Mouse (Mus musculus): Measurements from ENCODE around the gene Cdkn1a.

The Cdkn1a gene

DNA sequence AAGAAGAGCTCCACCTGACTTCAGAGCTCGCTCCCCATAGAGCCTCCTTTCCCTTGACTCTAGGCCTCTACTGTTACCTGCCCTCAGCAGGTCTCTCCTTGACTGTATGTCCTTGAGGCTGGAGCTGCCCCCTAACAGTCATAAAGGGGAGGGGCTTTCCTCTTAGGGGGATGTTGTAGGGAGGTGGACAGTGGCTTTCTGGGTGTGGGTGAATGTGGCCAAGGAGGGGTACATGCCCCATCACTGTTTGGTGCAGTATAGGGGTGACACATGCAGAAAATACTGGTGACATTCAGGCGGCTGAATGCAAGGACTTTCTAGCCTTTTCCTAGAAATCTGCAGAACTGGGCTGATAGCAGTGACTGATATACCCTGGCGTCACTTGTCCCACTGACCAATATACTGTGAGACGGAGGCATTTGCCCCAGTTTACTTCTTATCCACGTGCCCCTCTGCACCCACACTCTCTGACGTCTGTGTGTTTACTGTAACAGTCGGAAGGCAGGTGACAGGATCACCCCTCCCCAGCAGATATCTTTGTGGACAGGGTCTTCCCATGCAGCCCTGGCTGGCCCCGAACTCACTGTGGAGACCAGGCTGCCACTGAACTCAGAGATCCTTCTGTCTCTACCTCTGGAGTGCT, 26.4 kb downstream of the Cdkn1a start:
- DNase-seq (ENCODE audit: low spot score in 2 of 2): no peak

DNA sequence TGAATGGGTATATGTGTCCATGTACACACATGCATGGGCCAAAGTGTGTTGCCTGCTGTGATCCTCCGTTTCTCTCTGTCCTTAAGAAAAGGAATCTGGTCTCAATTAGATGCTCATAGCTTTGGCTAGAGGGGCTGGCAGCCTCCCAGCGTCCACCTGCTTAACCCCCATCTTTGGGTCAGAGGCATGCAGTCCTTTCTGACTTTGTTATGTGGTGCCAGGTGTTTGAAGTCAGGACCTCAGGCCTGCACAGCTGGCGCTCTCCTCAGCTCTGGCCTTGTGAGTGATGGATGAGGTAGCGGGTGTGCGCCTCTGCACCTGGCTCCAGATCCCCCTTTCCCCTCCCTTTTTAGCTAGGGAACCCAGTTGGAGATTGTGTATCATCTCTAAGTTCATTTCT, 27.3 kb downstream of the Cdkn1a start:
- no peak for DNase-seq (ENCODE audit: low spot score in 2 of 2)

DNA sequence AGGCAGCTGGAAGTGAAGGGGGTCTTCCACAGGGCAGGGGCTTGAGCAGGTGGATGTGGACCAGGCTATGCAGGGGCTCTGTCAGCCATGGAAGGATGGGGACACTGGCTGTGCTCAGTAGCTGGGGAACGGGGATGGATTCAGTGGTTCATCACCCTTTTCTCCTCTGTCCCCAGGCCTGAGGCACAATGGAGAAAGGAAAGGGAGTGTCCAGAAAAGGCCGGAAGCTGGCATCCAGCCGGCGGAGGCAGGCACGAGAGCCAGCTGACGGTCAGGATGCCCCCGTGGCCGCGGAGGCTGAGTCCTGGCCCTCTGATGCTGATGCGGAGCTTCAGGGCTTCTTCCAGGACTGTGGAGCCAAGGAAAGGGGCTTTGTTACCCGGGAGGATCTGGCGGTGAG, 29.9 kb downstream of the Cdkn1a start:
- DNase-seq (ENCODE audit: low spot score in 2 of 2): no peak

DNA sequence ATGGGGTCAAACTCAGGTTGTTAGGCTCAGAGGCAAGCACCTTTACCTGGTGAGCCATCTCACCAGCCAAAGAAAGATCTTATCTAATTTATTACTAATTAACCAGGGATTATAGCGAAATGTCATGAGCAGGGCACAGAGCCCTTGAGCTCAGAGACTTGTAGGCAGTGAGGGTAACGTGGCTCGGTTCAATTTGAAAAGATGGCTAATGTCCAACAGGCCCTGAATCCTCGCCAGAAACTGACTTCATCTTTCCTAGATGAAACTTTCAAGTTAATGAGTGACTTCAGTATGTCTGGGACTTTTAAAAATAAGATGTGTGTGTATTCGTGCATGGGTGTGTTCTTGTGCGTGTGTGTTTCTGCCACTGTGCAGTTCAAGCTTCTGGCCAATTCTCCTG, 32.0 kb downstream of the Cdkn1a start:
- no peak for DNase-seq (ENCODE audit: low spot score in 2 of 2)

DNA sequence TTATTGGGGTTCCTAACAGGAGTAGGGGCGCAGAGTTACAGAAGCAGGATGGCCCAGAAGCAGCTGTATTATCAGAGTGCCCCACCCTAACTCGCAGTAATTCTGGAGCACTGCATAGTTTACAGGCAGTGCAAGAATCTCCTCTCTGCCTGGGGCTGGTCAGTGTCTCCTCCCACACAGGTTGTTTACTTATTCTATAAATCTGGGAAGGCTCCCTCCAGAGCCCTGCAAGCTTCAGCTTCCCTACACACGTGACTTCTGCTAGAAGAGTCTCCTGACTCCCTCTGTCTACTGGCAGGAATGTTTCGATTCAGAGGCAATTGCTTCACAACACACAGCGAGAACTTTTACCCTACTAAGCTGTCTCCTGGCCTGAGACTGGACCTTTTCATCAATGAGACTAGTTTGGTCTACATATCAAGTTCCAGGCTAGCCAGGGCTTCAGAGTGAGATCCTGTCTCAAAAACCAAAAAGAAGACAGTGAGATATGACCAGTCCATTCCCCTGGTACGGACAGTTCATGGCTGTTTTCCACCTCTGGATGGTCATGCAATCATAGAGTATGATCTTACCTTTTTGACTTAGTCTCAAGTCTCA, 32.9 kb downstream of the Cdkn1a start:
- DNase-seq (ENCODE audit: low spot score in 2 of 2): no peak

DNA sequence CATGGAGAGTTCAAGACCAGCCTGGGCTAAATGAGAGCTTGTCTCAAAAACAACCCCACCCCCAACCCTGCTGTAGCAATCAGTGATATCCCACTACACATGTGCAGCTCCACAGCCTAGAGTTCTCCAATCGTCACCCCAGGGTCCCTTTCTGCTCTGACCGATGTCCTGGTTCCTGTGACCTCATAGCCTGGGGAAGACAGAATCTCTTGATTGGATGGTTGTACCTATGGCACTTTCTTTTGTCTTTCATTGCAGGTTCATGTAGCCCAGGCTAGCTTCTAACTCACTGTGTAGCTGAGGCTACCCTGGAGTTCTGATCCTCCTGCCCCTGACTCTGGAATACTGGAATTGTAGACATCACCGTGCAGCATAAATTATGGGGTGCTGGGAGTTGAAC, 35.8 kb downstream of the Cdkn1a start:
- DNase-seq (ENCODE audit: low spot score in 2 of 2): no peak

DNA sequence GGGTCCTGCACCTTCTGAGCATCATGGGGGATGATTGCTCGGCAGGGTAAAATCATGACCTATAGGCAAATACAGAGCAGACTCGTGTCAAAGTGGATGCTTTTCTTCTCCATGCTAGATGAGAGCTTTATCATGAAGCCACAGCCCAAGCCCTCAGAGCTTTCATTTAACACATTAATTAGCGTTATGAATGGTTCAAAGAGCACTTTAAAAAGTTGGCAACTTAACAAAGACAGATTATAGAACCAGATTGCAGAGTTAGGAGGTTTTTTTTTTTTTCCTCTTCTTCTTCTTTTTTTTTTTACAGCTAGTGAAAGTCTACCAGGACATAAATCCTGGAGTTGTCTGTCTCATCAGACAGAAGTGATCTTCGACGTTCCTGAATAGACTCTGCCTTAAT, 38.6 kb downstream of the Cdkn1a start:
- DNase-seq (ENCODE audit: low spot score in 2 of 2): no peak

DNA sequence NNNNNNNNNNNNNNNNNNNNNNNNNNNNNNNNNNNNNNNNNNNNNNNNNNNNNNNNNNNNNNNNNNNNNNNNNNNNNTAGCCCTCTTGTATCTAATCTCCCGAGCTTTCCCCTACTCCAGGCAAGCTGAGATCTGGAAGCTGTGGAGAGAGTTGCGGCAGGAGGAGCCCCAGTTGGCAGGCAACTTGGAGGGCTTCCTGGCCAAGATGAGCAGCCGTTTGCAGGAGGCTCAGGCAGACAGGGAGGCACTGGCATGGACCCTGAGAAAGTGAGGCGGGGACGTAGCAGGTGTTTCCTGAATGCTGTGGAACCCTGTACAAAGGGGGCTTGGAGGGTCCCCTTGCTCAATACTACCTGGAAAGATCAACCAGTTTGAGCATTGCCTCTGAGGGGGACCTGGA, 44.3 kb downstream of the Cdkn1a start:
- no peak for DNase-seq (ENCODE audit: low spot score in 2 of 2)

DNA sequence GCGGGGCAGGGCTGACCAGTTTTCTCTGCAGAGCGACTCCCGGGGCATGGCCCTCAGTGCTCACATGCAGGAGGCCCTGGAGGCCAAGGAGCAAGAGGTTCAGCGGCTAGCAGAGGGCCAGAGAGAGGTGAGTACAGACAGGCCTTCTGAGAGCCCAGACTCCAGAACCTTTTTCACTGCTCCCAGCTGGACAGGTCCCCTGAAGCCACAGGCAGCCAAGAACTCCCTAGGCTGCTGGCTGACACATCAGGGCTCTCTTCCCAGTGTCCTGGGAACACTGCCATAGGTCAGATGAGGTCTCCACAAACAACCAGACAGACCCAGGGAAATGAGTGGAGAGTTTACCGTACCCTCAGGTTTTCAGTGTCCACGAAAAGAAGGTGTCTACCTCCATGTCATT, 45.5 kb downstream of the Cdkn1a start:
- peak in 1 of 2 experiments; percentile 48 for DNase-seq (ENCODE audit: low spot score in 2 of 2)

DNA sequence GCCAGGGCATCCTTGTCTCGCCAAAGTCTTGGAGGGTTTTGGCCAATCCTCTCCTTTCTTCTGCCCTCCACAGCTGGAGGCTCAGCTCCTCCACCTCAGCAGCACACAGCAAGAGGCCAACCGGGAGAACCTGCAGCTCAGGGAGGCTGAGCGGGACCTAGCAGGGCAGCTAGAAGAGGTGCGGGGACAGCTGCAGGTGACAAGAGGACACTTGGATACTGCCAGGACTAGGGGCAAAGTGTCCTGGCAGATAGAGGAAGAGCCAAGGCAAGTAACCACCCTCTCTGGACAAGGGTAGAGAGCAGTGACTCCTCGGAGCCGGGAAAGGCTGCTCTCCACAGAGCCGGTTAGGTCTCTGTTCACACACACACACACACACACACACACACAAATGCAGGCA, 47.1 kb downstream of the Cdkn1a start:
- no peak for DNase-seq (ENCODE audit: low spot score in 2 of 2)

DNA sequence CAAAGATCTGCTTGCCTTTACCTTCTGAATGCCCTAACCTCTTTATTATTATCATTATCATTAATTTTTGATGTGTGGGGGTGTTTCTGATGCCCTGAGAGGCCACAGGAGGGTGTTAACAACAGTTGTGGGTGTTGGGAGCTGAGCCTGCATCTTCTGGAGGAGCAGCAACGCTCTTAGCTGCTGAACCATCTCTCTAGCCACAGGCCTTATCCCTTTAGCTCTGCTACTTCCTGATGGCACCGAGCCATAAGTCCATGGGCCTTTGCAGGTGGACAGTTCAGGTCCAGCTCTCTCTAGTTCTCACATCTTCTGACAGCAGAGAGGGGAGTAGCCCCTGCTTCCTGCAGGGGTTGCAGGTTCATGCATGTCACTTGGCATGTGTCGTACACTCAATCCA, 50.8 kb downstream of the Cdkn1a start:
- DNase-seq (ENCODE audit: low spot score in 2 of 2): no peak

DNA sequence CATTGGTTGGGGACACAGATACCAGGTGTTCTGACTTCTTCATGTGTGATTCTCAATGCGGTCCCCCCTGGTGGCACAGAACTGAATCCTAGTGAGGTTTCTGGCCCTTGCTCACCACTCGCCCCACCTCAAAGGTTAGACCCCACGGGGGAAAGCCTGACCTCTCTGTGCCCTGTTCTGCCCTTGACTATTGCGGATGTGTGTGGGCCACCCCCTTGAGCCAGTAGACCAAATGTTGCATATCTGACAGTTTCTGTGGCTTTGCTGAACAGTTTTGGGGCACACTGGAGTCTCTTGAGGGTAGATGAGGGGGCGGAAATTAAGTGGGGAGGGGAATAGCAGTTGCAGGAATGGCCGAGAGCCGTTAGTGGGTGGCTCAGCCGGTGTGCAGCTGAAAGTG, 52.5 kb downstream of the Cdkn1a start:
- DNase-seq (ENCODE audit: low spot score in 2 of 2): no peak

DNA sequence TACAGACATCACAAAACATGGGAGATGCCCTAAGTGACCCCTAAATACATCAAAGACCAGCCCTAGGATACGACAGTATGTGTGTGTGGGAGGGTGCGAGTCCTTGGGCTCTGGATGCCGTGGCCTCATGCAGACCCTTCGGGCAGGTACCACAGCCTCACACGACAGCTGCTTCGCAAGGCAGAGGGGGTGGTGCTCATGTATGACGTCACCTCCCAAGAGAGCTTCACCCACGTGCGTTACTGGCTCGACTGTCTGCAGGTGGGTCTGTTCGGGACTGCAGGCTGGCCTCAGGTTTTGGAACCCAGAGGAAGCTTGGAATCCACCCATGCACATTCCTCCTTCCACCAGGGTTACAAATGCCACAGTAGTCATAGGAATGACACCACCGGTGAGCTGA, 54.3 kb downstream of the Cdkn1a start:
- no peak for DNase-seq (ENCODE audit: low spot score in 2 of 2)

DNA sequence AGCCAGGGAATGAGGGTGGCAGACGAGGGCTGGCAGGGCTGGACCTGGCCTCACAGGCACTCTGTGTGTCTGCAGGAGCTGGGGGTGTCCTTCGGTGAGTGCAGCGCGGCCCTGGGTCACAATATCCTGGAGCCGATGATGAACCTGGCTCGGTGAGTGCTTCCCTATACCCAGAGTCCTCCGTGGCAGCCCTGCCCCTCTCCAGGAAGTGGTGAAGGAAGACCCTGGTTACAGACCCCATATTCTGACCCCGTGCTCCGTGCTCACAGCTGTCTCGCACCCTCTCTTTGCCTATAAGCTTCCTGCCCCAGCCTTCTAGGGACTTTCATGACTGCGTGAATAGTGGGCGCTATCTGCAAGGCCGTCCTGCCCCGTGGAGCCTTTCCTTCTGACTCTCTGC, 56.5 kb downstream of the Cdkn1a start:
- no peak for DNase-seq (ENCODE audit: low spot score in 2 of 2)

DNA sequence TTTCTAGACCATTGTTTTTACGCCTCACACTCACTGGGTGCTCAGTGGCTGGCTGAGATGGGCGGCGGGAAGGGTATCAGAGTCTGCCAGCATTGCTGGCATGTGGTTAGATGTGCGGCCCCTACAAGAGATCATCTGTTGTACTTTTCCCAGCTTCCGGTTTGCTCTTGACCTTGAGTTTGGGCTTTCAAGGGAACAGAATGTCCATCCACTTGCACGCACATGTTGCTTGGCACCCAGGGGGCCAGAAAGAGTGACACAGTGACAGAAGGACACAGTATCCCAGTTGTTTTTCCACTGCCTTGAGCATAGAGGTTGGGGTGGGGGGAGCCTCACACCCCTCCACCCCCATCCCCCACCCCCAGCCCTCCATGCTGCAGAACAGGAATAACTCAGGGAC, 57.0 kb downstream of the Cdkn1a start:
- DNase-seq (ENCODE audit: low spot score in 2 of 2): no peak

DNA sequence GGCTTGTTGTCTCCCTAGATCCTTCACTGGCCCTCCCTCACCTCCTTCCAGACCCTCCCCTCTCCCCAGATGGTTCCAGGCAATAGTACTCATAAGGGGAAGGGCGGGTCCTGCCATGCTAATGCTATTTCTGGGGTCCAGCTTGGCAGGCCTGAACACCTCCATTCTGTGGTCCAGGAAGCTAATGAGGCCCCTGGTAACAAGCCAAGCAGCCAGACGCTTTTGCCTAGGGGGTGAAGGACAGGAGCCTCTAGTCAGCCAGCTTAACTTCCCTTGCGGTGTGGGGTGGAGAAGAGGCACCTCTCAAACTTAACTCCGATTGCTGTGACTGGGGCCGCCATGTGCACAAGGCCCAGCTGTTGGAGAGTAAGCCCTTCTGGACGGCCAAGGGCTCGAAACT, 59.0 kb downstream of the Cdkn1a start:
- DNase-seq (ENCODE audit: low spot score in 2 of 2): no peak
